Mouse (Mus musculus): ENCODE measurements around the gene Nr1d1.

DNA sequence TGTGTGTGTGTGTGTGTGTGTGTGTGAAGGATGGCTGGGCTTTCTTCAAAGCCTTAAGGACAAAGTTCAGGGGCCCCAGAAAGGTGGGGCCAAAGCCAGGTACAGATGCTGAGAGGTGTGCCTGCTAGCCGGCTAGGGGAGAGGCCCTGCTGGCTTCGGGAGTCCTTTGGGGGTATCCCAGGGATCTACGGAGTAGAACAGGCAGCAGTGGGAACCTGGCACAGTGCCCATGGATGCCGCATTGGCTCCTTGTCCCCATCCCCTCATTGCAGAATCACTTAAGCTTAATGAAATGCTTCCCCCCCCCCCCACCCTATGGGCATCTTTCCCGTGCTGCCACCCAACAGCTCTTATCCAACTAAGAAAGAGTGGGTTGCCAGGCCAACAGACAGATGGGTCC is 25.4 kb downstream of the Nr1d1 start:
- TF ChIP-seq BHLHE40 (IDR thresholded peaks at IDR 0.05; ENCODE audit: borderline replicate concordance, low read depth, low read length) (no peak), POLR2AphosphoS5 (IDR thresholded peaks at IDR 0.05; ENCODE audit: borderline replicate concordance, low read depth, low read length) (no peak), ZMIZ1 (IDR thresholded peaks at IDR 0.05; ENCODE audit: low read depth, low read length) (no peak), JUND (IDR thresholded peaks at IDR 0.05; ENCODE audit: low read depth, low read length) (no peak), ETS1 (IDR thresholded peaks at IDR 0.05; ENCODE audit: low read depth, low read length) (no peak), POLR2A (IDR thresholded peaks at IDR 0.05; ENCODE audit: control insufficient read depth in 1 of 2, insufficient read depth in 1 of 2, low read depth in 1 of 2, low read length in 2 of 2, poor library complexity in 1 of 2) (no peak), MXI1 (IDR thresholded peaks at IDR 0.05; ENCODE audit: low read depth, low read length) (no peak), CTCF (IDR thresholded peaks at IDR 0.05 in 2 of 3, conservative IDR thresholded peaks at IDR 0.05 in 1 of 3; ENCODE audit: control insufficient read depth in 1 of 3, insufficient read depth in 1 of 3, low read depth in 2 of 3, low read length in 3 of 3, poor library complexity in 1 of 3, severe bottlenecking in 1 of 3) (no peak), POLR2AphosphoS2 (IDR thresholded peaks at IDR 0.05; ENCODE audit: low read length) (no peak)

All from MEL (cell line).